Mouse (Mus musculus): ENCODE results near the gene Rnf130.

DNA sequence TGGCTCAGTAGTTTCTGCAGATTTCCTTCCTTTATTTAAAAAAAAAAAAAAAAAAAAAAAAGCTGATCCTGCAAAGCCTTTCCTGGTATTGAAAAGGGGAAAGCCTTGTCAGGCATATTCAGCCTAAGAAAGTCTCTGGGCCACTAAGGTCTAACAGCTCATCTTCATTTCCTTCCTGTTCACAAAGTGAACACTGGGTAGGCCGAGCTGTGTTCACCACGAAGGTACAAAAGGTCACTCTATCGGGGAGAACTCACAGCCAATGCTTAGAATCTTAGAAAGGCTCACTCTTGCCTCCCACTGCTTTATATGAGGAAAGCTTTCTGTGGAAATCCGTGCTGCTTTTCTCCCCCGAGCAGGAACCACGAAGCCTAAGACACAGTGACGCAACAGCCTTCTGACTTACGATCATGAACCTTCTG is 83.7 kb downstream of the Rnf130 start:
- TF ChIP-seq CTCF (IDR thresholded peaks at IDR 0.05; ENCODE audit: borderline replicate concordance, insufficient read depth, low read length) (no peak), POLR2A (IDR thresholded peaks at IDR 0.05; ENCODE audit: low read depth, low read length) (no peak)

All from embryonic fibroblast, embryonic 13.5 days (primary cell).